Mouse (Mus musculus) lung, postnatal 36 days (tissue): Measurements from ENCODE around the gene Sccpdh.

Source experiments
- DNase-seq: peaks from one replicate; pipeline ENCODE4 v3.0.0; 2022; ENCODE audit warnings: mixed read lengths

The Sccpdh gene

GRCm38 (mm10) chr1:179734500-179735474, 66.8 kb downstream of the Sccpdh start:
- peak; percentile 62 for DNase-seq

- no peak for DNase-seq
Measured at GRCm38 (mm10) chr1:179736483-179736882, 68.5 kb downstream of the Sccpdh start.
